Mouse (Mus musculus): Measurements from ENCODE around the gene Klrg2. TPM values are rescaled to one million over a fixed set of nuclear protein-coding genes. Genes with fewer than 3 reads are reported as not detected.

Klrg2 gene
- total and polyA plus RNA-seq, 3 experiments = 0.12 to 0.34 (median 0.27) TPM

- DNase-seq (ENCODE audit: extremely low read depth) = no peak
- TF ChIP-seq SMC3 (IDR thresholded peaks at IDR 0.05; ENCODE audit: low read depth, low read length) = no peak
- TF ChIP-seq RAD21 (IDR thresholded peaks at IDR 0.05; ENCODE audit: low read depth, low read length) = no peak
- Histone ChIP-seq H3K4me1 (ENCODE audit: control insufficient read depth in 1 of 2, insufficient read depth in 2 of 2) (peaks cover 0 to 2% of the 10 kb centered on the region in 2 experiments; a peak in 1 of 4 replicates), H3K27me3 (replicated peaks) (no peaks in the 10 kb centered on the region), H3K27ac (ENCODE audit: insufficient read depth, low read depth) (no peak overlapping the region), H3K79me2 (replicated peaks; ENCODE audit: control insufficient read depth, extremely low read depth, insufficient read depth, poor library complexity, severe bottlenecking) (no peaks in the 10 kb centered on the region), H3K4me3 (replicated peaks in 1 of 3; ENCODE audit: low read depth in 2 of 3, low read length in 2 of 3, poor library complexity in 1 of 3) (no peak overlapping the region), H3K9ac (ENCODE audit: insufficient read depth, low read depth) (no peak overlapping the region), H3K36me3 (replicated peaks in 1 of 2; ENCODE audit: control insufficient read depth in 1 of 2, insufficient read depth in 1 of 2, low read length in 1 of 2) (peaks cover 0 to 2% of the 10 kb centered on the region in 2 experiments), H3K9me3 (replicated peaks; ENCODE audit: low read length) (peaks cover 7% of the 10 kb centered on the region), H3K4me2 (ENCODE audit: insufficient read depth, low read depth, poor library complexity, severe bottlenecking) (no peak overlapping the region)
- dilution Hi-C loops (cut with MboI; ENCODE audit: extremely low pct_ligation_motif_present, extremely low pct_unique_long_range_greater_than_20kb, low sequenced_read_pairs) (no loop called here), in situ Hi-C loops (cut with MboI; ENCODE audit: low pct_ligation_motif_present, low pct_unique_long_range_greater_than_20kb, low sequenced_read_pairs) (no loop called here)
Measured at GRCm38 (mm10) chr6:38634461-38634860, 2.6 kb downstream of the Klrg2 start.

- Histone ChIP-seq H3K9ac (ENCODE audit: insufficient read depth, low read depth) (no peak overlapping the region), H3K9me3 (replicated peaks; ENCODE audit: low read length) (peaks cover 7% of the 10 kb centered on the region)
Measured at GRCm38 (mm10) chr6:38632826-38633225, 4.2 kb downstream of the Klrg2 start.

GRCm38 (mm10) chr6:38629556-38629955, 7.5 kb downstream of the Klrg2 start:
- Histone ChIP-seq H3K9ac (ENCODE audit: insufficient read depth, low read depth) (no peak overlapping the region), H3K27ac (ENCODE audit: insufficient read depth, low read depth) (no peak overlapping the region), H3K4me1 (ENCODE audit: control insufficient read depth in 1 of 2, insufficient read depth in 2 of 2) (peaks cover 0 to 1% of the 10 kb centered on the region in 2 experiments; a peak in 1 of 4 replicates), H3K36me3 (replicated peaks in 1 of 2; ENCODE audit: control insufficient read depth in 1 of 2, insufficient read depth in 1 of 2, low read length in 1 of 2) (peaks cover 0 to 18% of the 10 kb centered on the region in 2 experiments), H3K79me2 (replicated peaks; ENCODE audit: control insufficient read depth, extremely low read depth, insufficient read depth, poor library complexity, severe bottlenecking) (no peaks in the 10 kb centered on the region), H3K27me3 (replicated peaks) (no peaks in the 10 kb centered on the region), H3K4me3 (replicated peaks in 1 of 3; ENCODE audit: low read depth in 2 of 3, low read length in 2 of 3, poor library complexity in 1 of 3) (no peak overlapping the region), H3K9me3 (replicated peaks; ENCODE audit: low read length) (no peaks in the 10 kb centered on the region), H3K4me2 (ENCODE audit: insufficient read depth, low read depth, poor library complexity, severe bottlenecking) (no peak overlapping the region)
- dilution Hi-C loops (cut with MboI; ENCODE audit: extremely low pct_ligation_motif_present, extremely low pct_unique_long_range_greater_than_20kb, low sequenced_read_pairs) (no loop called here), in situ Hi-C loops (cut with MboI; ENCODE audit: low pct_ligation_motif_present, low pct_unique_long_range_greater_than_20kb, low sequenced_read_pairs) (no loop called here)
- DNase-seq (ENCODE audit: extremely low read depth) = no peak
- TF ChIP-seq CTCF (conservative IDR thresholded peaks at IDR 0.05 in 1 of 2, IDR thresholded peaks at IDR 0.05 in 1 of 2; ENCODE audit: low read depth in 2 of 2, low read length in 2 of 2) = no peak
- no peak for TF ChIP-seq MYC (IDR thresholded peaks at IDR 0.05; ENCODE audit: low read depth, low read length)
- TF ChIP-seq TCF12 (IDR thresholded peaks at IDR 0.05; ENCODE audit: low read depth, low read length) = no peak

More at GRCm38 (mm10) chr6:38632826-38633225, 4.2 kb downstream of the Klrg2 start:
- no peaks in the 10 kb centered on the region for H3K79me2 ChIP-seq (replicated peaks; ENCODE audit: control insufficient read depth, extremely low read depth, insufficient read depth, poor library complexity, severe bottlenecking)
- TF ChIP-seq UBTF (IDR thresholded peaks at IDR 0.05; ENCODE audit: low read depth, low read length) (no peak), MAX (IDR thresholded peaks at IDR 0.05; ENCODE audit: low read length) (no peak)
- dilution Hi-C loops (cut with MboI; ENCODE audit: extremely low pct_ligation_motif_present, extremely low pct_unique_long_range_greater_than_20kb, low sequenced_read_pairs) (no loop called here), in situ Hi-C loops (cut with MboI; ENCODE audit: low pct_ligation_motif_present, low pct_unique_long_range_greater_than_20kb, low sequenced_read_pairs) (no loop called here)
- no peak overlapping the region for H3K27ac ChIP-seq (ENCODE audit: insufficient read depth, low read depth)
- H3K4me1 ChIP-seq (ENCODE audit: control insufficient read depth in 1 of 2, insufficient read depth in 2 of 2) = peaks cover 0 to 2% of the 10 kb centered on the region in 2 experiments; a peak in 1 of 4 replicates
- H3K4me2 ChIP-seq (ENCODE audit: insufficient read depth, low read depth, poor library complexity, severe bottlenecking) = no peak overlapping the region
- H3K4me3 ChIP-seq (replicated peaks in 1 of 3; ENCODE audit: low read depth in 2 of 3, low read length in 2 of 3, poor library complexity in 1 of 3) = no peak overlapping the region
- H3K27me3 ChIP-seq (replicated peaks) = no peaks in the 10 kb centered on the region
- no peak for DNase-seq (ENCODE audit: extremely low read depth)
- peaks cover 0 to 5% of the 10 kb centered on the region in 2 experiments for H3K36me3 ChIP-seq (replicated peaks in 1 of 2; ENCODE audit: control insufficient read depth in 1 of 2, insufficient read depth in 1 of 2, low read length in 1 of 2)

- Histone ChIP-seq H3K9me3 (replicated peaks; ENCODE audit: low read length) (no peaks in the 10 kb centered on the region), H3K4me1 (ENCODE audit: control insufficient read depth in 1 of 2, insufficient read depth in 2 of 2) (peaks cover 0 to 5% of the 10 kb centered on the region in 2 experiments; a peak in 1 of 4 replicates), H3K79me2 (replicated peaks; ENCODE audit: control insufficient read depth, extremely low read depth, insufficient read depth, poor library complexity, severe bottlenecking) (no peaks in the 10 kb centered on the region), H3K36me3 (replicated peaks in 1 of 2; ENCODE audit: control insufficient read depth in 1 of 2, insufficient read depth in 1 of 2, low read length in 1 of 2) (peaks cover 4 to 28% of the 10 kb centered on the region in 2 experiments), H3K4me2 (ENCODE audit: insufficient read depth, low read depth, poor library complexity, severe bottlenecking) (no peak overlapping the region), H3K27me3 (replicated peaks) (no peaks in the 10 kb centered on the region), H3K9ac (ENCODE audit: insufficient read depth, low read depth) (no peak overlapping the region), H3K4me3 (replicated peaks in 1 of 3; ENCODE audit: low read depth in 2 of 3, low read length in 2 of 3, poor library complexity in 1 of 3) (no peak overlapping the region), H3K27ac (ENCODE audit: insufficient read depth, low read depth) (no peak overlapping the region)
- dilution Hi-C loops (cut with MboI; ENCODE audit: extremely low pct_ligation_motif_present, extremely low pct_unique_long_range_greater_than_20kb, low sequenced_read_pairs) (no loop called here), in situ Hi-C loops (cut with MboI; ENCODE audit: low pct_ligation_motif_present, low pct_unique_long_range_greater_than_20kb, low sequenced_read_pairs) (no loop called here)
- no peak for DNase-seq (ENCODE audit: extremely low read depth)
- TF ChIP-seq E2F4 (IDR thresholded peaks at IDR 0.05; ENCODE audit: insufficient replicate concordance, low read depth, low read length) (no peak), MAX (IDR thresholded peaks at IDR 0.05; ENCODE audit: low read length) (no peak), ELF1 (IDR thresholded peaks at IDR 0.05; ENCODE audit: low read depth, low read length) (no peak), MYC (IDR thresholded peaks at IDR 0.05; ENCODE audit: low read depth, low read length) (no peak), CHD1 (IDR thresholded peaks at IDR 0.05; ENCODE audit: low read depth, low read length) (no peak), JUND (conservative IDR thresholded peaks at IDR 0.05; ENCODE audit: low read depth, low read length) (no peak), ZC3H11A (IDR thresholded peaks at IDR 0.05; ENCODE audit: low read depth, low read length) (no peak), BHLHE40 (IDR thresholded peaks at IDR 0.05; ENCODE audit: low read depth, low read length) (no peak), ZKSCAN1 (IDR thresholded peaks at IDR 0.05; ENCODE audit: borderline replicate concordance, low read depth, low read length) (no peak), UBTF (IDR thresholded peaks at IDR 0.05; ENCODE audit: low read depth, low read length) (no peak), MAZ (IDR thresholded peaks at IDR 0.05; ENCODE audit: low read depth, low read length) (no peak), SIN3A (IDR thresholded peaks at IDR 0.05; ENCODE audit: low read length) (no peak), GABPA (IDR thresholded peaks at IDR 0.05; ENCODE audit: insufficient replicate concordance, low read depth, low read length) (no peak), RCOR1 (conservative IDR thresholded peaks at IDR 0.05; ENCODE audit: low read depth, low read length) (no peak), USF2 (conservative IDR thresholded peaks at IDR 0.05; ENCODE audit: low read depth, low read length) (no peak)
Measured at GRCm38 (mm10) chr6:38627486-38627885, 9.6 kb downstream of the Klrg2 start.

Measured in CH12.LX (cell line).